Mouse (Mus musculus) splenic B cell, adult 2 months (primary cell): ENCODE measurements around the gene Parp6.

Source experiments
- DNase-seq: peaks from one replicate; pipeline ENCODE4 v3.0.0-alpha.2; 2011; ENCODE audit warnings: low read depth, low spot score
- H3K27me3 ChIP-seq: 2 replicates; pipeline ENCODE4 v1.6.1; 2012; ENCODE audit warnings: mild to moderate bottlenecking, low read length, moderate library complexity, mixed read lengths; ENCODE audit not compliant: control insufficient read depth, poor library complexity, insufficient read depth, severe bottlenecking
- H3K36me3 ChIP-seq: 2 replicates; pipeline ENCODE4 v1.6.1; 2012; ENCODE audit warnings: mild to moderate bottlenecking, low read length, moderate library complexity, mixed read lengths; ENCODE audit not compliant: control insufficient read depth, poor library complexity, insufficient read depth, severe bottlenecking

Parp6 gene

GRCm38 (mm10) chr9:59684020-59684419 lies 66.9 kb downstream of the Parp6 start:
- Histone ChIP-seq H3K36me3 (peaks cover under 1% of the 10 kb centered on the region; the same call in 1 of the 2 replicates), H3K27me3 (peaks cover 2% of the 10 kb centered on the region; the same call in 1 of the 2 replicates)
- DNase-seq: no peak

GRCm38 (mm10) chr9:59687416-59688046 lies 70.4 kb downstream of the Parp6 start:
- no peak for DNase-seq

GRCm38 (mm10) chr9:59691635-59692094 lies 74.6 kb downstream of the Parp6 start:
- no peak for DNase-seq
- H3K36me3 ChIP-seq: no peaks in the 10 kb centered on the region
- no peaks in the 10 kb centered on the region for H3K27me3 ChIP-seq

More at GRCm38 (mm10) chr9:59687416-59688046, 70.4 kb downstream of the Parp6 start:
- Histone ChIP-seq H3K27me3 (no peaks in the 10 kb centered on the region), H3K36me3 (no peaks in the 10 kb centered on the region)

GRCm38 (mm10) chr9:59692145-59692544 lies 75.1 kb downstream of the Parp6 start:
- no peak for DNase-seq
- no peaks in the 10 kb centered on the region for H3K27me3 ChIP-seq
- no peaks in the 10 kb centered on the region for H3K36me3 ChIP-seq

GRCm38 (mm10) chr9:59694571-59695450 lies 77.7 kb downstream of the Parp6 start:
- H3K36me3 ChIP-seq: no peaks in the 10 kb centered on the region
- no peak for DNase-seq
- H3K27me3 ChIP-seq: no peaks in the 10 kb centered on the region

GRCm38 (mm10) chr9:59695451-59695813 lies 78.3 kb downstream of the Parp6 start:
- no peak for DNase-seq
- H3K27me3 ChIP-seq: no peaks in the 10 kb centered on the region
- H3K36me3 ChIP-seq: no peaks in the 10 kb centered on the region

GRCm38 (mm10) chr9:59696381-59696780 lies 79.3 kb downstream of the Parp6 start:
- no peak for DNase-seq
- Histone ChIP-seq H3K27me3 (no peaks in the 10 kb centered on the region), H3K36me3 (no peaks in the 10 kb centered on the region)
